33 mouse cellular contexts compared by ENCODE assay signal in the genomic region with DNA sequence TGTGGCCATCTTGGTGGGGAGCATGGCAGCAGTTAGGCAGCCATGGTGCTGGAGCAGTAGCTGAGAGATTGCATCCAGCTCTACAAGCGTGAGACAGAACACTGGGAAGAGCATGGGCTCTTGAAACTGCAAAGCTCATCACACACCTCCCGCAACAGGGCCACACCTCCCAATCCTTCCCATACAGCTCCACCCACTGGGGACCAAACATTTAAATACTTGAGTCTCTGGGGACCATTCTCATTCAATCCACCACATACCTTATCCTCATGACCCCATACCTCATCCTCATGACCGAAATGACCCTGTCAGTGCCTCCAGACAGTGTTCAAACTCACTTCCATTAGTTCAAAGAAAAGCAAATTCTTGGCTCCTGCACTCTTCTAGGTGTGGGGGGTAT. TPM values are rescaled to one million over a fixed set of nuclear protein-coding genes. Genes with fewer than 3 reads are reported as not detected.
"Had no signal": no experiment of that assay in that cellular context is flagged by ENCODE, and none has a peak within 500 bp of the region (broad histone marks: within the 10 kb centered on the region; RNA-seq: fewer than 3 reads in every experiment).

No protein-coding gene starts in this region.

- H3K4me3 ChIP-seq: embryonic facial prominence, embryonic 10.5 days; embryonic facial prominence, embryonic 12.5 days; embryonic facial prominence, embryonic 13.5 days; embryonic facial prominence, embryonic 15.5 days; erythroblast, embryonic 14.5 days; forebrain, embryonic 10.5 days; forebrain, embryonic 12.5 days; forebrain, embryonic 13.5 days; forebrain, embryonic 15.5 days; gastrocnemius, adult 2 months; heart, adult 2 months; heart, embryonic 10.5 days had no signal

- H3K4me2 ChIP-seq: embryonic facial prominence, embryonic 12.5 days; embryonic facial prominence, embryonic 13.5 days; embryonic facial prominence, embryonic 15.5 days; forebrain, embryonic 12.5 days; forebrain, embryonic 13.5 days; forebrain, embryonic 15.5 days had no signal

- H3K27ac ChIP-seq: embryonic facial prominence, embryonic 10.5 days; embryonic facial prominence, embryonic 12.5 days; embryonic facial prominence, embryonic 13.5 days; embryonic facial prominence, embryonic 15.5 days; forebrain, embryonic 10.5 days; forebrain, embryonic 12.5 days; forebrain, embryonic 13.5 days; forebrain, embryonic 15.5 days; gastrocnemius, adult 2 months; heart, adult 2 months; heart, embryonic 10.5 days had no signal

- H3K36me3 ChIP-seq: embryonic facial prominence, embryonic 10.5 days; embryonic facial prominence, embryonic 12.5 days; embryonic facial prominence, embryonic 13.5 days; embryonic facial prominence, embryonic 15.5 days; forebrain, embryonic 10.5 days; forebrain, embryonic 12.5 days; forebrain, embryonic 15.5 days; heart, embryonic 10.5 days had no signal

- ATAC-seq: forebrain, embryonic 13.5 days; forebrain, embryonic 14.5 days; forebrain, embryonic 15.5 days; forebrain, embryonic 16.5 days; forebrain, postnatal 0 days had no signal

- DNase-seq: cerebellum, adult 9-10 months; cerebellum, adult 9-11 months; cerebellum, postnatal 10 days; cerebellum, postnatal 14 days; cerebellum, postnatal 25 days; cerebellum, postnatal 36 days; embryo, embryonic 11 days; forebrain, postnatal 0 days; gastrocnemius, adult 2 months; gastrocnemius, postnatal 10 days; gastrocnemius, postnatal 14 days; gastrocnemius, postnatal 25 days; gastrocnemius, postnatal 36 days; heart, adult 11 months; heart, adult 18-20 months; heart, adult 2 months had no signal

- H3K27me3 ChIP-seq: embryonic facial prominence, embryonic 12.5 days; forebrain, embryonic 12.5 days; forebrain, embryonic 13.5 days; forebrain, embryonic 15.5 days had no signal

- H3K9ac ChIP-seq: embryonic facial prominence, embryonic 12.5 days; embryonic facial prominence, embryonic 13.5 days; embryonic facial prominence, embryonic 15.5 days; forebrain, embryonic 12.5 days; forebrain, embryonic 13.5 days; forebrain, embryonic 15.5 days; forebrain, postnatal 0 days had no signal

- H3K4me1 ChIP-seq: embryonic facial prominence, embryonic 10.5 days; embryonic facial prominence, embryonic 12.5 days; embryonic facial prominence, embryonic 13.5 days; embryonic facial prominence, embryonic 15.5 days; forebrain, embryonic 12.5 days; forebrain, embryonic 13.5 days; forebrain, embryonic 15.5 days; heart, embryonic 10.5 days had no signal

- H3K9me3 ChIP-seq: embryonic facial prominence, embryonic 10.5 days; embryonic facial prominence, embryonic 12.5 days; embryonic facial prominence, embryonic 13.5 days; embryonic facial prominence, embryonic 15.5 days; forebrain, embryonic 10.5 days; forebrain, embryonic 12.5 days; forebrain, embryonic 13.5 days; forebrain, embryonic 15.5 days; heart, embryonic 10.5 days had no signal

RNA-seq across cellular contexts. Expression of a gene that starts 21.5 kb away (rescaled TPM):
- polyA plus RNA-seq: erythroblast, embryonic 14.5 days; heart, embryonic 10.5 days had no signal

RNA-seq across cellular contexts. Expression of a gene that starts 41.9 kb away (rescaled TPM):
- polyA plus RNA-seq: heart, adult 2 months had no signal

RNA-seq across cellular contexts. Expression of a gene that starts 52.0 kb away (rescaled TPM):
- polyA plus RNA-seq: cortical plate, adult 2 months; embryonic facial prominence, embryonic 10.5 days; embryonic facial prominence, embryonic 13.5 days; embryonic facial prominence, embryonic 14.5 days; erythroblast, embryonic 14.5 days; forebrain, embryonic 10.5 days; forebrain, embryonic 11.5 days; forebrain, embryonic 12.5 days; forebrain, embryonic 13.5 days; forebrain, embryonic 14.5 days; forebrain, embryonic 16.5 days; forebrain, postnatal 0 days; frontal cortex, adult 2 months; gonadal fat pad, adult 2 months had no signal

RNA-seq across cellular contexts. Expression of a gene that starts 59.7 kb away (rescaled TPM):
- polyA plus RNA-seq: embryonic facial prominence, embryonic 10.5 days; embryonic facial prominence, embryonic 13.5 days; embryonic facial prominence, embryonic 14.5 days; erythroblast, embryonic 14.5 days; forebrain, embryonic 10.5 days; forebrain, embryonic 11.5 days; forebrain, embryonic 12.5 days; forebrain, embryonic 13.5 days; forebrain, embryonic 14.5 days; forebrain, embryonic 15.5 days; forebrain, embryonic 16.5 days; forebrain, postnatal 0 days; heart, embryonic 10.5 days had no signal
